Mouse (Mus musculus) R1 (cell line): Measurements from ENCODE around the gene Cfap97d1.
A peak's percentile ranks its signal among the peaks of the same experiment; 100 is the strongest.
"Not testable (repeated sequence)": the region's sequence is repeated elsewhere in the genome, so short reads cannot be mapped to it uniquely, and the experiment has no call there.

Source experiments
- DNase-seq: peaks from one replicate; pipeline ENCODE4 v3.0.0-alpha.2; 2018; ENCODE audit warnings: low read depth, low spot score

Cfap97d1 gene

GRCm38 (mm10) chr11:101973496-101973895 lies 10.6 kb upstream of the Cfap97d1 start:
- no peak for DNase-seq

- DNase-seq = no peak
Measured at GRCm38 (mm10) chr11:101974181-101974580, 9.9 kb upstream of the Cfap97d1 start.

- peak; percentile 77 for DNase-seq
Measured at GRCm38 (mm10) chr11:101974923-101975322, 9.2 kb upstream of the Cfap97d1 start.

- DNase-seq = peak; percentile 69
Measured at GRCm38 (mm10) chr11:101976949-101977348, 7.1 kb upstream of the Cfap97d1 start.

GRCm38 (mm10) chr11:101979140-101979539 lies 4.9 kb upstream of the Cfap97d1 start:
- DNase-seq = no peak

- DNase-seq = no peak
Measured at GRCm38 (mm10) chr11:101980603-101981157, 3.4 kb upstream of the Cfap97d1 start.

- DNase-seq = peak; percentile 50
Measured at GRCm38 (mm10) chr11:101981850-101982249, 2.2 kb upstream of the Cfap97d1 start.

- peak; percentile 83 for DNase-seq
Measured at GRCm38 (mm10) chr11:101982981-101983411, 1.1 kb upstream of the Cfap97d1 start.

GRCm38 (mm10) chr11:101983431-101983921 lies 603 bp upstream of the Cfap97d1 start:
- no peak for DNase-seq

- DNase-seq = not testable (repeated sequence)
Measured at GRCm38 (mm10) chr11:101985450-101985849, 1.4 kb downstream of the Cfap97d1 start.

GRCm38 (mm10) chr11:101985990-101986389 lies 1.9 kb downstream of the Cfap97d1 start:
- DNase-seq = peak; percentile 90

- DNase-seq = no peak
Measured at GRCm38 (mm10) chr11:101986913-101987312, 2.8 kb downstream of the Cfap97d1 start, which contains the start of gene Dusp3. Gene Dusp3, minus strand, starts transcription at chr11:101987013.

GRCm38 (mm10) chr11:101990244-101990643 lies 6.2 kb downstream of the Cfap97d1 start:
- DNase-seq = no peak

- no peak for DNase-seq
Measured at GRCm38 (mm10) chr11:101991813-101992212, 7.7 kb downstream of the Cfap97d1 start.

GRCm38 (mm10) chr11:101992411-101992810 lies 8.3 kb downstream of the Cfap97d1 start:
- no peak for DNase-seq

- DNase-seq = no peak
Measured at GRCm38 (mm10) chr11:101994100-101994499, 10.0 kb downstream of the Cfap97d1 start.

GRCm38 (mm10) chr11:101995938-101996337 lies 11.9 kb downstream of the Cfap97d1 start:
- no peak for DNase-seq

- DNase-seq = no peak
Measured at GRCm38 (mm10) chr11:101998258-101998657, 14.2 kb downstream of the Cfap97d1 start.

- DNase-seq = no peak
Measured at GRCm38 (mm10) chr11:101999466-101999865, 15.4 kb downstream of the Cfap97d1 start.

- DNase-seq = peak; percentile 83
Measured at GRCm38 (mm10) chr11:102004251-102004650, 20.2 kb downstream of the Cfap97d1 start.

- no peak for DNase-seq
Measured at GRCm38 (mm10) chr11:102006271-102006670, 22.2 kb downstream of the Cfap97d1 start.

GRCm38 (mm10) chr11:102006688-102007087 lies 22.6 kb downstream of the Cfap97d1 start:
- DNase-seq = no peak

- no peak for DNase-seq
Measured at GRCm38 (mm10) chr11:102008372-102008771, 24.3 kb downstream of the Cfap97d1 start.
